Mouse (Mus musculus) 3T3-L1 (cell line): ENCODE results near the gene Mcf2l.
A peak's percentile ranks its signal among the peaks of the same experiment; 100 is the strongest.

Experiments used
- DNase-seq: peaks from one replicate; pipeline ENCODE4 v3.0.0-alpha.2; 2015; ENCODE audit warnings: low read depth, low spot score

The Mcf2l gene

GRCm38 (mm10) chr8:12912011-12912410 lies 38.4 kb downstream of the Mcf2l start:
- DNase-seq, result no peak

GRCm38 (mm10) chr8:12915187-12916006 lies 41.8 kb downstream of the Mcf2l start:
- DNase-seq, result no peak

GRCm38 (mm10) chr8:12916156-12916900 lies 42.7 kb downstream of the Mcf2l start:
- DNase-seq, result no peak

GRCm38 (mm10) chr8:12917029-12917428 lies 43.4 kb downstream of the Mcf2l start:
- DNase-seq, result no peak

- DNase-seq, result no peak
These were observed 44.2 kb downstream of the Mcf2l start for GRCm38 (mm10) chr8:12917831-12918230.

GRCm38 (mm10) chr8:12920599-12920998 lies 47.0 kb downstream of the Mcf2l start:
- no peak for DNase-seq

GRCm38 (mm10) chr8:12925051-12925450 lies 51.4 kb downstream of the Mcf2l start:
- DNase-seq, result no peak

- DNase-seq, result no peak
These were observed 52.4 kb downstream of the Mcf2l start for GRCm38 (mm10) chr8:12925941-12926381.

GRCm38 (mm10) chr8:12927204-12927983 lies 53.8 kb downstream of the Mcf2l start:
- peak; percentile 85 for DNase-seq

- DNase-seq, result no peak
These were observed 54.4 kb downstream of the Mcf2l start for GRCm38 (mm10) chr8:12928033-12928432.

GRCm38 (mm10) chr8:12928931-12929330 lies 55.3 kb downstream of the Mcf2l start:
- no peak for DNase-seq

GRCm38 (mm10) chr8:12930290-12930689 lies 56.7 kb downstream of the Mcf2l start:
- no peak for DNase-seq

- DNase-seq, result no peak
These were observed 57.8 kb downstream of the Mcf2l start for GRCm38 (mm10) chr8:12931426-12931825.

GRCm38 (mm10) chr8:12932520-12932919 lies 58.9 kb downstream of the Mcf2l start:
- DNase-seq, result no peak

- DNase-seq, result no peak
These were observed 60.2 kb downstream of the Mcf2l start for GRCm38 (mm10) chr8:12933765-12934164.

- no peak for DNase-seq
These were observed 60.9 kb downstream of the Mcf2l start for GRCm38 (mm10) chr8:12934453-12935043.

- DNase-seq, result no peak
These were observed 66.9 kb downstream of the Mcf2l start for GRCm38 (mm10) chr8:12940549-12940948.

- DNase-seq, result no peak
These were observed 67.7 kb downstream of the Mcf2l start for GRCm38 (mm10) chr8:12941161-12941926.

- DNase-seq, result no peak
These were observed 74.3 kb downstream of the Mcf2l start for GRCm38 (mm10) chr8:12947604-12948573.

- DNase-seq, result no peak
These were observed 75.0 kb downstream of the Mcf2l start for GRCm38 (mm10) chr8:12948574-12948961.
